ENCODE assay signal across 23 mouse cellular contexts in genomic region chr13:31798075-31798474, GRCm38 (mm10). TPM values are rescaled to one million over a fixed set of nuclear protein-coding genes. Genes with fewer than 3 reads are reported as not detected.
DNase-seq lines count a peak whose midpoint lies in the region; ATAC-seq and TF ChIP-seq lines count a peak whose summit lies in the region.
"Had no signal": no experiment of that assay in that cellular context is flagged by ENCODE, and none has a peak within 500 bp of the region (broad histone marks: within the 10 kb centered on the region; RNA-seq: fewer than 3 reads in every experiment).

No protein-coding gene starts in this region.

- peaks cover 61% of the 10 kb centered on the region for H3K27me3 ChIP-seq in heart, embryonic 12.5 days (replicated peaks)
- H3K27me3 ChIP-seq in embryonic facial prominence, embryonic 12.5 days = peaks cover 49% of the 10 kb centered on the region
- peaks cover 39% of the 10 kb centered on the region for H3K27me3 ChIP-seq in hindbrain, postnatal 0 days (ENCODE audit: insufficient read depth, low read length)
- peaks cover 42% of the 10 kb centered on the region for H3K27me3 ChIP-seq in midbrain, embryonic 11.5 days (ENCODE audit: control insufficient read depth, insufficient read depth, low read length)

- peak overlapping the region; percentile 37 for H3K4me2 ChIP-seq in heart, embryonic 12.5 days
- no peak overlapping the region for H3K4me2 ChIP-seq in embryonic facial prominence, embryonic 12.5 days (replicated peaks)
- H3K4me2 ChIP-seq in hindbrain, postnatal 0 days (ENCODE audit: low read depth, low read length) = peak overlapping the region; percentile 36
- no peak overlapping the region for H3K4me2 ChIP-seq in midbrain, embryonic 11.5 days
- H3K4me2 ChIP-seq: embryonic facial prominence, embryonic 15.5 days; midbrain, embryonic 12.5 days; neural tube, embryonic 13.5 days had no signal

- no peak overlapping the region for H3K27ac ChIP-seq in heart, embryonic 12.5 days (ENCODE audit: poor library complexity, severe bottlenecking)
- no peak overlapping the region for H3K27ac ChIP-seq in left cerebral cortex, adult 2 months
- H3K27ac ChIP-seq in embryonic facial prominence, embryonic 12.5 days = 0 out of 2 replicates have a peak overlapping the region, but pooled peaks have one; percentile 31
- H3K27ac ChIP-seq in hindbrain, postnatal 0 days = no peak overlapping the region
- no peak overlapping the region for H3K27ac ChIP-seq in midbrain, embryonic 11.5 days (ENCODE audit: low read depth, low read length)
- H3K27ac ChIP-seq: embryonic facial prominence, embryonic 15.5 days; hindbrain, embryonic 15.5 days; midbrain, embryonic 12.5 days; neural tube, embryonic 13.5 days had no signal

- WGBS in heart, embryonic 12.5 days = 5% methylated on average over 9 of the region's 9 CpGs
- WGBS in embryonic facial prominence, embryonic 12.5 days = 17% methylated on average over 9 of the region's 9 CpGs
- 35% methylated on average over 9 of the region's 9 CpGs for WGBS in hindbrain, postnatal 0 days
- 44% methylated on average over 9 of the region's 9 CpGs for WGBS in midbrain, embryonic 11.5 days

- no peak; the same call in 1 of the 2 replicates for ATAC-seq in heart, embryonic 12.5 days (ENCODE audit: insufficient number of reproducible peaks, low FRiP score)
- ATAC-seq in embryonic facial prominence, embryonic 12.5 days (ENCODE audit: insufficient number of reproducible peaks, insufficient read depth, low FRiP score, low TSS enrichment) = no peak
- ATAC-seq in hindbrain, postnatal 0 days = no peak
- ATAC-seq in megakaryocyte-erythroid progenitor cell, adult 5-6 weeks (replicated peaks; ENCODE audit: low FRiP score, low TSS enrichment, poor library complexity, severe bottlenecking) = no peak
- ATAC-seq in midbrain, embryonic 11.5 days (ENCODE audit: low FRiP score) = no peak

- no peak for DNase-seq in heart, postnatal 25 days (ENCODE audit: low spot score)
- DNase-seq in left cerebral cortex, adult 2 months (ENCODE audit: extremely low spot score in 1 of 2, low spot score in 2 of 2) = no peak
- no peak for DNase-seq in left cerebral cortex, adult 9 months (ENCODE audit: low spot score in 2 of 2)
- DNase-seq in hindbrain, postnatal 0 days (ENCODE audit: low spot score) = no peak
- DNase-seq in midbrain, embryonic 11.5 days (ENCODE audit: low spot score, missing footprints) = no peak
- DNase-seq: adrenal gland, postnatal 10 days; B cell, adult 2 months; cerebellum, adult 11-12 months; cerebellum, postnatal 36 days; gastrocnemius, postnatal 25 days; kidney, adult 8-10 months; kidney, postnatal 36 days; lung, postnatal 14 days; right cerebral cortex, postnatal 25 days; thymus, postnatal 36 days had no signal

- H3K4me3 ChIP-seq in heart, embryonic 12.5 days = no peak overlapping the region
- H3K4me3 ChIP-seq in left cerebral cortex, adult 2 months = 0 out of 2 replicates have a peak overlapping the region, but pooled peaks have one; percentile 14
- no peak overlapping the region for H3K4me3 ChIP-seq in embryonic facial prominence, embryonic 12.5 days
- H3K4me3 ChIP-seq in hindbrain, postnatal 0 days (ENCODE audit: low read length) = no peak overlapping the region
- no peak overlapping the region for H3K4me3 ChIP-seq in midbrain, embryonic 11.5 days (ENCODE audit: low read depth, low read length)
- H3K4me3 ChIP-seq: embryonic facial prominence, embryonic 15.5 days; forebrain, embryonic 10.5 days; hindbrain, embryonic 15.5 days; midbrain, embryonic 12.5 days; neural tube, embryonic 13.5 days had no signal

- TF ChIP-seq CTCF in left cerebral cortex, adult 2 months (IDR thresholded peaks at IDR 0.05) = no peak
- TF ChIP-seq CTCF in hindbrain, postnatal 0 days (IDR thresholded peaks at IDR 0.05; ENCODE audit: low read depth) = no peak

- intact Hi-C loops in heart, postnatal 25 days (cut with DNase I) = no loop called here
- intact Hi-C loops in left cerebral cortex, adult 2 months (cut with DNase I) = no loop called here

- H3K36me3 ChIP-seq in heart, embryonic 12.5 days = no peaks in the 10 kb centered on the region
- no peaks in the 10 kb centered on the region for H3K36me3 ChIP-seq in embryonic facial prominence, embryonic 12.5 days
- H3K36me3 ChIP-seq in hindbrain, postnatal 0 days (ENCODE audit: insufficient read depth, low read length) = no peaks in the 10 kb centered on the region
- no peaks in the 10 kb centered on the region for H3K36me3 ChIP-seq in midbrain, embryonic 11.5 days (ENCODE audit: control insufficient read depth, insufficient read depth, low read length)
- H3K36me3 ChIP-seq: embryonic facial prominence, embryonic 15.5 days; forebrain, embryonic 10.5 days; hindbrain, embryonic 15.5 days; midbrain, embryonic 12.5 days; neural tube, embryonic 13.5 days had no signal

- peaks cover 33% of the 10 kb centered on the region for H3K4me1 ChIP-seq in heart, embryonic 12.5 days (replicated peaks)
- H3K4me1 ChIP-seq in embryonic facial prominence, embryonic 12.5 days = peaks cover 29% of the 10 kb centered on the region
- no peaks in the 10 kb centered on the region for H3K4me1 ChIP-seq in hindbrain, postnatal 0 days (ENCODE audit: insufficient read depth, low read length)
- H3K4me1 ChIP-seq in midbrain, embryonic 11.5 days (ENCODE audit: control insufficient read depth, insufficient read depth, low read length) = peaks cover 5% of the 10 kb centered on the region

- H3K9ac ChIP-seq in heart, embryonic 12.5 days = no peak overlapping the region
- no peak overlapping the region for H3K9ac ChIP-seq in embryonic facial prominence, embryonic 12.5 days
- H3K9ac ChIP-seq in hindbrain, postnatal 0 days (replicated peaks; ENCODE audit: low read length) = no peak overlapping the region
- H3K9ac ChIP-seq in midbrain, embryonic 11.5 days (ENCODE audit: low read length) = no peak overlapping the region
- H3K9ac ChIP-seq: embryonic facial prominence, embryonic 15.5 days; hindbrain, embryonic 15.5 days; midbrain, embryonic 12.5 days; neural tube, embryonic 13.5 days had no signal

- no peaks in the 10 kb centered on the region for H3K9me3 ChIP-seq in heart, embryonic 12.5 days (replicated peaks)
- no peaks in the 10 kb centered on the region for H3K9me3 ChIP-seq in embryonic facial prominence, embryonic 12.5 days
- no peaks in the 10 kb centered on the region for H3K9me3 ChIP-seq in hindbrain, postnatal 0 days (ENCODE audit: low read length)
- H3K9me3 ChIP-seq in midbrain, embryonic 11.5 days (ENCODE audit: control insufficient read depth, low read length) = no peaks in the 10 kb centered on the region
- H3K9me3 ChIP-seq: embryonic facial prominence, embryonic 15.5 days; forebrain, embryonic 10.5 days; hindbrain, embryonic 15.5 days; midbrain, embryonic 12.5 days; neural tube, embryonic 13.5 days had no signal

RNA-seq across cellular contexts. Expression of gene Foxc1, which starts 8.4 kb away (rescaled TPM):
- 5.4 and 6.4 TPM in 2 replicates for polyA plus RNA-seq in heart, embryonic 12.5 days (2016; fragmentation: Nextera tagmentation; extraction: Ambion mirVana)
- 1 to 10 TPM; 5.1 to 5.8 TPM for total RNA-seq in heart, postnatal 25 days (2021)
- total RNA-seq in left cerebral cortex, adult 2 months (2021) = 1 to 10 TPM; 4.8 to 6.1 TPM
- 10.4 and 11.6 TPM in 2 replicates for polyA plus RNA-seq in embryonic facial prominence, embryonic 12.5 days (2016; fragmentation: Nextera tagmentation; extraction: Ambion mirVana)
- total RNA-seq in hindbrain, postnatal 0 days (2014; rRNA removed) = 11.9 and 16.2 TPM in 2 replicates
- polyA plus RNA-seq in hindbrain, postnatal 0 days (2015; fragmentation: Nextera tagmentation; extraction: Ambion mirVana) = 1.8 and 2.0 TPM in 2 replicates
- total RNA-seq in megakaryocyte-erythroid progenitor cell, adult 5-6 weeks (2014; fragmentation: Nextera tagmentation) = not detected in 2 replicates
- not detected in 2 replicates for total RNA-seq in megakaryocyte-erythroid progenitor cell, adult 5-6 weeks (2017)
- polyA plus RNA-seq in midbrain, embryonic 11.5 days (2014; fragmentation: Nextera tagmentation; extraction: Ambion mirVana) = 6.5 and 7.0 TPM in 2 replicates

Comparison
In these comparisons a context has a peak if more than half of its experiments do, and no peak if none do; other contexts are left out.
1. H3K4me2 ChIP-seq: peak in heart, embryonic 12.5 days (single experiment) and hindbrain, postnatal 0 days (single experiment); none in embryonic facial prominence, embryonic 12.5 days (single experiment) and midbrain, embryonic 11.5 days (single experiment).
2. RNA of gene Foxc1, which starts 8.4 kb away (total RNA-seq): 11.9 to 16.2 TPM in hindbrain, postnatal 0 days, 4.8 to 6.1 TPM in left cerebral cortex, adult 2 months and 5.1 to 5.8 TPM in heart, postnatal 25 days; not detected in megakaryocyte-erythroid progenitor cell, adult 5-6 weeks; every median in the first group is over 4 times any median in the second.